Mouse (Mus musculus) kidney, embryonic 16.5 days (tissue): ENCODE measurements around the gene Clec3b. TPM values are rescaled to one million over a fixed set of nuclear protein-coding genes. Genes with fewer than 3 reads are reported as not detected.

Experiments
- ATAC-seq: fragments of 200-750 bp; cut with Nextera tagmentation; 2 replicates; pipeline ENCODE4 v1.8.0; 2017; ENCODE audit warnings: moderate TSS enrichment; ENCODE audit not compliant: low FRiP score, low TSS enrichment
- H3K27ac ChIP-seq: fragments of 300-500 bp; sonication (generic); 2 replicates; pipeline ENCODE4 v1.5.1; 2014; ENCODE audit warnings: low read length
- H3K27me3 ChIP-seq: fragments of 300-500 bp; sonication (generic); 2 replicates; pipeline ENCODE4 v1.6.1; 2014; ENCODE audit warnings: low read length, control low read depth, mixed read lengths; ENCODE audit not compliant: insufficient read depth
- H3K36me3 ChIP-seq: fragments of 300-500 bp; sonication (generic); 2 replicates; pipeline ENCODE4 v1.6.1; 2014; ENCODE audit warnings: low read length, control low read depth, mixed read lengths; ENCODE audit not compliant: insufficient read depth
- H3K4me1 ChIP-seq: fragments of 300-500 bp; sonication (generic); 2 replicates; pipeline ENCODE4 v1.6.1; 2014; ENCODE audit warnings: low read length, control low read depth, mixed read lengths; ENCODE audit not compliant: insufficient read depth
- H3K4me2 ChIP-seq: fragments of 300-500 bp; sonication (generic); replicated peaks from 2 replicates; pipeline ENCODE4 v1.6.1; 2014; ENCODE audit warnings: low read depth, low read length
- H3K4me3 ChIP-seq: fragments of 300-500 bp; sonication (generic); 2 replicates; pipeline ENCODE4 v1.5.1; 2014; ENCODE audit warnings: mild to moderate bottlenecking, low read length
- H3K9ac ChIP-seq: fragments of 300-500 bp; sonication (generic); replicated peaks from 2 replicates; pipeline ENCODE4 v1.6.1; 2014; ENCODE audit warnings: low read length
- H3K9me3 ChIP-seq: fragments of 300-500 bp; sonication (generic); 2 replicates; pipeline ENCODE4 v1.6.1; 2016; ENCODE audit warnings: low read length, control low read depth
- WGBS: fragments of 180-500 bp; shearing (Covaris S2); extraction: QIAGEN DNeasy Blood & Tissue Kit; methylation state at CpG from one replicate; pipeline ENCODE4 v1.1.7; 2014; 5-methylcytosine and 5-hydroxymethylcytosine counted together
- polyA plus RNA-seq: library from polyadenylated mRNA; unstranded; fragments of >200 nt; fragmentation: Nextera tagmentation; extraction: Ambion mirVana; gene quantifications from 2 replicates; pipeline ENCODE4 v1.2.1, GENCODE M21; 2015

The Clec3b gene
- 0.70 and 0.77 TPM in 2 replicates for polyA plus RNA-seq

GRCm38 (mm10) chr9:123150241-123151020 lies at the start of gene Clec3b:
TSS of gene Clec3b (plus strand) at chr9:123150946.
- ATAC-seq: no peak
- H3K4me1 ChIP-seq: no peaks in the 10 kb centered on the region
- no peaks in the 10 kb centered on the region for H3K27me3 ChIP-seq
- H3K9ac ChIP-seq: no peak within 1 kb of the TSS
- no peak within 1 kb of the TSS for H3K4me3 ChIP-seq
- H3K4me2 ChIP-seq: no peak within 1 kb of the TSS
- H3K9me3 ChIP-seq: peaks cover 2% of the 10 kb centered on the region; the same call in 1 of the 2 replicates
- 85% methylated on average over 5 of the region's 5 CpGs for WGBS
- no peaks in the 10 kb centered on the region for H3K36me3 ChIP-seq
- H3K27ac ChIP-seq: 0 out of 2 replicates have a peak within 1 kb of the TSS, but pooled peaks have one; percentile 7

- peaks cover 26% of the 10 kb centered on the region for H3K36me3 ChIP-seq
Observed at GRCm38 (mm10) chr9:123103425-123103824, 47.3 kb upstream of the Clec3b start.

GRCm38 (mm10) chr9:123104362-123104761 lies 46.4 kb upstream of the Clec3b start:
- Histone ChIP-seq H3K4me1 (no peaks in the 10 kb centered on the region), H3K4me3 (no peak overlapping the region), H3K9ac (no peak overlapping the region), H3K9me3 (no peaks in the 10 kb centered on the region), H3K4me2 (no peak overlapping the region), H3K36me3 (peaks cover 22% of the 10 kb centered on the region), H3K27me3 (no peaks in the 10 kb centered on the region), H3K27ac (no peak overlapping the region)
- no peak for ATAC-seq

More at GRCm38 (mm10) chr9:123103425-123103824, 47.3 kb upstream of the Clec3b start:
- Histone ChIP-seq H3K4me2 (no peak overlapping the region), H3K27ac (no peak overlapping the region), H3K9me3 (no peaks in the 10 kb centered on the region), H3K4me3 (no peak overlapping the region), H3K27me3 (no peaks in the 10 kb centered on the region), H3K9ac (no peak overlapping the region), H3K4me1 (no peaks in the 10 kb centered on the region)
- ATAC-seq: no peak

- ATAC-seq: 0 out of 2 replicates have a peak, but pooled peaks have one; percentile 79
- WGBS: 95% methylated on average over 4 of the region's 4 CpGs
- no peak overlapping the region for H3K9ac ChIP-seq
Observed at GRCm38 (mm10) chr9:123107186-123107585, 43.6 kb upstream of the Clec3b start.

GRCm38 (mm10) chr9:123109188-123109587 lies 41.6 kb upstream of the Clec3b start:
- no peak overlapping the region for H3K4me3 ChIP-seq
- peaks cover 12% of the 10 kb centered on the region for H3K36me3 ChIP-seq
- no peak for ATAC-seq
- H3K27ac ChIP-seq: no peak overlapping the region
- H3K4me1 ChIP-seq: peaks cover 16% of the 10 kb centered on the region
- no peaks in the 10 kb centered on the region for H3K27me3 ChIP-seq
- no peak overlapping the region for H3K9ac ChIP-seq
- H3K4me2 ChIP-seq: no peak overlapping the region
- 82% methylated on average over 7 of the region's 7 CpGs for WGBS
- H3K9me3 ChIP-seq: no peaks in the 10 kb centered on the region

More at GRCm38 (mm10) chr9:123107186-123107585, 43.6 kb upstream of the Clec3b start:
- no peak overlapping the region for H3K27ac ChIP-seq
- no peaks in the 10 kb centered on the region for H3K27me3 ChIP-seq
- no peak overlapping the region for H3K4me2 ChIP-seq
- H3K36me3 ChIP-seq: peaks cover 12% of the 10 kb centered on the region
- H3K9me3 ChIP-seq: no peaks in the 10 kb centered on the region
- H3K4me1 ChIP-seq: peaks cover 9% of the 10 kb centered on the region
- H3K4me3 ChIP-seq: no peak overlapping the region

- WGBS: 56% methylated on average over 8 of the region's 8 CpGs
- peak overlapping the region; percentile 95 for H3K4me3 ChIP-seq
- H3K36me3 ChIP-seq: peaks cover 14% of the 10 kb centered on the region; the same call in 1 of the 2 replicates
- peak overlapping the region; percentile 92 for H3K4me2 ChIP-seq
- no peaks in the 10 kb centered on the region for H3K9me3 ChIP-seq
- peaks cover 16% of the 10 kb centered on the region for H3K4me1 ChIP-seq
- no peak for ATAC-seq
- no peak overlapping the region; the same call in 1 of the 2 replicates for H3K27ac ChIP-seq
- H3K9ac ChIP-seq: peak overlapping the region; percentile 98
- no peaks in the 10 kb centered on the region for H3K27me3 ChIP-seq
Observed at GRCm38 (mm10) chr9:123111751-123112221, 39.0 kb upstream of the Clec3b start.

- peak within 1 kb of the TSS; percentile 96 for H3K27ac ChIP-seq
- H3K4me1 ChIP-seq: peaks cover 16% of the 10 kb centered on the region
- peak within 1 kb of the TSS; percentile 98 for H3K9ac ChIP-seq
- peak within 1 kb of the TSS; percentile 95 for H3K4me3 ChIP-seq
- H3K36me3 ChIP-seq: peaks cover 15% of the 10 kb centered on the region; the same call in 1 of the 2 replicates
- peak; percentile 94 for ATAC-seq
- no peaks in the 10 kb centered on the region for H3K9me3 ChIP-seq
- peak within 1 kb of the TSS; percentile 92 for H3K4me2 ChIP-seq
- under 1% methylated on average over 78 of the region's 79 CpGs for WGBS
- H3K27me3 ChIP-seq: no peaks in the 10 kb centered on the region
Observed at GRCm38 (mm10) chr9:123112805-123113521, 37.8 kb upstream of the Clec3b start, which contains the start of the genes Zdhhc3 and Exosc7. TSS of gene Zdhhc3 (minus strand) at chr9:123113205. TSS of gene Exosc7 (plus strand) at chr9:123113215.

GRCm38 (mm10) chr9:123113931-123114330 lies 36.8 kb upstream of the Clec3b start:
- Histone ChIP-seq H3K4me2 (peak overlapping the region; percentile 92), H3K27ac (0 out of 2 replicates have a peak overlapping the region, but pooled peaks have one; percentile 96), H3K36me3 (peaks cover 19% of the 10 kb centered on the region), H3K27me3 (no peaks in the 10 kb centered on the region), H3K4me1 (peaks cover 16% of the 10 kb centered on the region), H3K9ac (peak overlapping the region; percentile 98), H3K4me3 (peak overlapping the region; percentile 95), H3K9me3 (no peaks in the 10 kb centered on the region)
- WGBS: 65% methylated on average over 6 of the region's 6 CpGs
- ATAC-seq: no peak

- H3K4me2 ChIP-seq: no peak overlapping the region
- H3K9me3 ChIP-seq: no peaks in the 10 kb centered on the region
- 87% methylated on average over 1 of the region's 1 CpGs for WGBS
- H3K9ac ChIP-seq: no peak overlapping the region
- H3K4me3 ChIP-seq: no peak overlapping the region
- H3K4me1 ChIP-seq: peaks cover 16% of the 10 kb centered on the region
- no peak for ATAC-seq
- H3K36me3 ChIP-seq: peaks cover 35% of the 10 kb centered on the region
- H3K27ac ChIP-seq: no peak overlapping the region
- H3K27me3 ChIP-seq: no peaks in the 10 kb centered on the region
Observed at GRCm38 (mm10) chr9:123115566-123115965, 35.2 kb upstream of the Clec3b start.
